Mouse (Mus musculus) neural tube, embryonic 11.5 days (tissue): ENCODE results near the gene Xpo4. TPM values are rescaled to one million over a fixed set of nuclear protein-coding genes. Genes with fewer than 3 reads are reported as not detected.
A peak's percentile ranks its signal among the peaks of the same experiment; 100 is the strongest.

Experiments used
- ATAC-seq: fragments of 200-750 bp; cut with Nextera tagmentation; 2 replicates; pipeline ENCODE4 v1.8.0; 2017; ENCODE audit warnings: moderate number of reproducible peaks, mild to moderate bottlenecking, moderate TSS enrichment, moderate library complexity; ENCODE audit not compliant: insufficient read depth, low FRiP score, low TSS enrichment
- DNase-seq: peaks from one replicate; pipeline ENCODE4 v3.0.0-alpha.2; 2015; ENCODE audit warnings: low spot score
- H3K27ac ChIP-seq: fragments of 300-500 bp; sonication (generic); 2 replicates; pipeline ENCODE4 v1.5.1; 2014; ENCODE audit warnings: low read depth, mild to moderate bottlenecking, low read length
- H3K27me3 ChIP-seq: fragments of 300-500 bp; sonication (generic); 2 replicates; pipeline ENCODE4 v1.6.1; 2014; ENCODE audit warnings: mild to moderate bottlenecking, low read length, mixed read lengths; ENCODE audit not compliant: control insufficient read depth, insufficient read depth
- H3K36me3 ChIP-seq: fragments of 300-500 bp; sonication (generic); 2 replicates; pipeline ENCODE4 v1.6.1; 2014; ENCODE audit warnings: mild to moderate bottlenecking, low read length, moderate library complexity, mixed read lengths; ENCODE audit not compliant: control insufficient read depth, insufficient read depth
- H3K4me1 ChIP-seq: fragments of 300-500 bp; sonication (generic); 2 replicates; pipeline ENCODE4 v1.6.1; 2014; ENCODE audit warnings: low read length, mixed read lengths; ENCODE audit not compliant: control insufficient read depth, insufficient read depth
- H3K4me2 ChIP-seq: fragments of 300-500 bp; sonication (generic); 2 replicates; pipeline ENCODE4 v1.6.1; 2014; ENCODE audit warnings: low read depth, mild to moderate bottlenecking, moderate library complexity
- H3K4me3 ChIP-seq: fragments of 300-500 bp; sonication (generic); 2 replicates; pipeline ENCODE4 v1.5.1; 2014; ENCODE audit warnings: low read depth, low read length
- H3K9ac ChIP-seq: fragments of 300-500 bp; sonication (generic); 2 replicates; pipeline ENCODE4 v1.6.1; 2014; ENCODE audit warnings: mild to moderate bottlenecking, low read length
- H3K9me3 ChIP-seq: fragments of 300-500 bp; sonication (generic); 2 replicates; pipeline ENCODE4 v1.6.1; 2016; ENCODE audit warnings: low read length; ENCODE audit not compliant: control insufficient read depth
- WGBS: fragments of 180-500 bp; shearing (Covaris S2); extraction: QIAGEN DNeasy Blood & Tissue Kit; methylation state at CpG from one replicate; pipeline ENCODE4 v1.1.7; 2014; 5-methylcytosine and 5-hydroxymethylcytosine counted together
- polyA plus RNA-seq: library from polyadenylated mRNA; unstranded; fragments of >200 nt; fragmentation: Nextera tagmentation; extraction: Ambion mirVana; gene quantifications from 2 replicates; pipeline ENCODE4 v1.2.1, GENCODE M21; 2014

Gene Xpo4
- 34.5 and 35.1 TPM in 2 replicates for polyA plus RNA-seq

DNA sequence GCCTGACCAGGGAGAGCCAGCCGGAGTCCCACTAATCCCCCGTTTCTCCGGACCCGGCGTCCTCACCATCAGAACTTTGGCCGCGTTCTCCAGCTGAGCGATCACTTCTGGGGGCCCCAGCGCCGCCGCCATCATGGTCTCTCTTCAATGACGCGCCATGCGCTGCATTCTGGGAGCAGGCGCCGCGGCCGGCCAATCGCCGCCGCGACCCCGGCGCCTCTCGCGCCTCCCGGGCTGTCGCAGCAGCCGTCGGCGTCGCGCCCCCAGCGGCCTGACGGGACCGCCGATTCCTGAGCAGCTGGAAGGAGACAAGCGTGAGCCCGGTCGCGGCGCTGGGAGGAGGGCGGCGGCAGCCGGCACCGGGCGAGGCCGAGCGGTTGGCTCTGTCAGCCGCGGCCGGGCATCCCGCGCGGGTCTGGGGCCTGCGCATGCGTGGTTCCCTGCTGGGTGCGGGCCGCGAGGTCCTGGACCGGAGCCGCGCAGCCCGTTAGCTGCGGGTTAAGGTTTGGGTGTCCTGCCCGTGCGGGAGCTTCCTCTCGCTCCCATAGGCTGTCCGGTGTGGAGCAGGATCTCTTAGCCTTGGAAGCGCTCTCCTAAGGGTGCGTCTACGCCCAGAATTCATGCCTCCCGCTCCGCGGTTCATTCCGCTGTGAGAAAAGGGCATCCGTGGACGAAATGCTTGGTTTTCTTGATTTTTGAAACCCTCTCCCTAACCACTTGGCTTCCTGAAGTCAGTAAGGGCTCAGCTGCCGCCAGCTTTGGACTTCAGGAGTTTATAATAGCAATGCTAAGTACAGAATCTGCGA is at the start of gene Xpo4:
TSS of gene Xpo4 (minus strand) at position 609 of the 806 bp plus-strand sequence.
- Histone ChIP-seq H3K27me3 (no peaks in the 10 kb centered on the region), H3K4me2 (peak within 1 kb of the TSS; percentile 81), H3K9ac (peak within 1 kb of the TSS; percentile 91), H3K36me3 (no peaks in the 10 kb centered on the region), H3K9me3 (no peaks in the 10 kb centered on the region), H3K27ac (peak within 1 kb of the TSS; percentile 96), H3K4me1 (0 out of 2 replicates have a peak, but pooled peaks cover 4% of the 10 kb centered on the region), H3K4me3 (peak within 1 kb of the TSS; percentile 80)
- under 1% methylated on average over 80 of the region's 80 CpGs for WGBS
- ATAC-seq: peak; percentile 93
- DNase-seq: peak; percentile 91

DNA sequence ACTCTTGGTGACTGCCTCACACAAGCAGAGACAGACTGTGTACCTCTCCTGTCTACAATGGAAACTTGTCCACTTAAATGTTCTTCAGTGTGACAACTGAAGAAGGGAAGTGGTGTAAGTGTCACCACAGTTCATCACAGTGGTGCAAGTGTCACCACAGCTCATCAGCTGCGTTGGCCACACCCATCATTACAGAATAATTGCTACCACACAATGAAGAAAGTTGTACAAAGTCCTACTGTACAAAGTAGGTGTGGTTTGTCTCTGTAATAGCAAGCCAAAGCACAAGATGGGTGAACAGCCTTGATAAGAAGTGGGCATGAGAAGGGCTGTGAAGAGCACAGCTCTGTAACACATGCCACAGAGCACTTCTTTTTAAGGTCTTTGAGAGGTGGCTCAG is 47.7 kb upstream of the Xpo4 start:
- DNase-seq (no peak), ATAC-seq (no peak)
- H3K4me1 ChIP-seq: peaks cover 8% of the 10 kb centered on the region; the same call in 1 of the 2 replicates
- no peaks in the 10 kb centered on the region for H3K27me3 ChIP-seq
- H3K9me3 ChIP-seq: no peaks in the 10 kb centered on the region
- H3K4me2 ChIP-seq: no peak overlapping the region
- no peaks in the 10 kb centered on the region for H3K36me3 ChIP-seq
- 87% methylated on average over 1 of the region's 1 CpGs for WGBS
- H3K9ac ChIP-seq: no peak overlapping the region
- H3K4me3 ChIP-seq: no peak overlapping the region
- H3K27ac ChIP-seq: no peak overlapping the region

DNA sequence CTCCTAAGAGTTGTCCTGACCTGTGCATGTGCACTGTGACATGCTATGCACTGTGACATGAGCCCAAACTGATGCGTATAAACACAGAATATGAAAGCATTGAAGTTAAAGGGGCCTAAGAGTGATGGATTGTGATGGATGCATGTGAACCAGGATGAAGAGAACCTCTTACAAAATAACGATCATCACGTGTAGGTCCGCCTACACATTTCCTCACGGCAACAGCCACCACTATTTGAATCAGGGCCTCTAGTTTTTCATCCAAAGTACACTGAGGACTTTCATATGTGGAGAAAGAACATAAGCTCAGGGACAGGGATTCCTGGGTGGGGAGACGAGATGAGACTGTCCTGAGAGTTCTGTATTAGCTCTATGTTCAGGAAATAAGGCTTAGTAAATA is 45.8 kb upstream of the Xpo4 start:
- Histone ChIP-seq H3K4me3 (no peak overlapping the region), H3K4me2 (no peak overlapping the region), H3K4me1 (no peaks in the 10 kb centered on the region), H3K27me3 (no peaks in the 10 kb centered on the region), H3K36me3 (no peaks in the 10 kb centered on the region), H3K9ac (no peak overlapping the region), H3K27ac (no peak overlapping the region), H3K9me3 (no peaks in the 10 kb centered on the region)
- ATAC-seq (no peak), DNase-seq (no peak)
- WGBS: 95% methylated on average over 6 of the region's 6 CpGs

DNA sequence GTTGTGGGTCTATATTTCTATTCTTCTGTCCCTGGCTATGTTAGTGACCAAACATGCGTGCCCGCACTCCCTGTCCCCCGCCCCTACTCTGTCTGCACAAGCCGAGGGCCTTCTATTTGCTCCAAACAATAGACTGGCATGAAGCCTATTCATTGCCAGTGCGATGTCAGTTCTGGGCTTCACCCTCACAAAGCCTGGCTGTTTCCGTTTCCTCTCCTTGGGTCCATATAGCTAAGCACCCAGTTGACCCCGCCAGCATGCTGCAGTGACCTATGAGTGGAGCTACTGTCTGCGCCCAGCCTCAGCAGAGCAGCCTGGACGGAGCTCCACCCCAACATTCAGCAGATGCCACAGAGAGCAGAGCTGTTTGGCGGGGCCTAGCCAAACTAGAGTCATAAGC is 43.9 kb upstream of the Xpo4 start:
- no peak overlapping the region for H3K4me2 ChIP-seq
- peak; percentile 33 for DNase-seq
- H3K4me1 ChIP-seq: no peaks in the 10 kb centered on the region
- H3K9me3 ChIP-seq: no peaks in the 10 kb centered on the region
- no peaks in the 10 kb centered on the region for H3K36me3 ChIP-seq
- no peak overlapping the region for H3K4me3 ChIP-seq
- 0 out of 2 replicates have a peak, but pooled peaks have one; percentile 35 for ATAC-seq
- no peak overlapping the region for H3K9ac ChIP-seq
- WGBS: 41% methylated on average over 10 of the region's 10 CpGs
- no peak overlapping the region for H3K27ac ChIP-seq
- no peaks in the 10 kb centered on the region for H3K27me3 ChIP-seq

DNA sequence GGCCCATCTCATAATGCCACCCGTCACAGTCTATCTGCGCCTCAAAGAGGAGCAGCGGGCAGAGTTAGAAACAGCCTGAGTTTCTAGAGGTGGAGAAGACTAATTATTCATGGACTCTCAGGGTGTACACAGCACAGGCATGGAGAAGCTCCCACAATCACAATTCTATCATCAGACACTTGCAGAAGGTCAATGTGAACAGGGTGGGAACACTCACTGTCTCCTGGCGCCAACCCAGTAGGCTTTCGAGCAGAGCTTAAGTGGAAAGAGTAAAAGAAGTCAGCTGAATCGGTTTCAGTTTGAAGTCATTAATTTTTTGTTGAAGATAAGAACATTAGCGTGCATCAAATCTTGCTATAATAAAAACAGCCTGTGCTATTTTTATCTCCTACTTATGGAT is 43.4 kb upstream of the Xpo4 start:
- WGBS: 89% methylated on average over 7 of the region's 7 CpGs
- ATAC-seq: no peak

DNA sequence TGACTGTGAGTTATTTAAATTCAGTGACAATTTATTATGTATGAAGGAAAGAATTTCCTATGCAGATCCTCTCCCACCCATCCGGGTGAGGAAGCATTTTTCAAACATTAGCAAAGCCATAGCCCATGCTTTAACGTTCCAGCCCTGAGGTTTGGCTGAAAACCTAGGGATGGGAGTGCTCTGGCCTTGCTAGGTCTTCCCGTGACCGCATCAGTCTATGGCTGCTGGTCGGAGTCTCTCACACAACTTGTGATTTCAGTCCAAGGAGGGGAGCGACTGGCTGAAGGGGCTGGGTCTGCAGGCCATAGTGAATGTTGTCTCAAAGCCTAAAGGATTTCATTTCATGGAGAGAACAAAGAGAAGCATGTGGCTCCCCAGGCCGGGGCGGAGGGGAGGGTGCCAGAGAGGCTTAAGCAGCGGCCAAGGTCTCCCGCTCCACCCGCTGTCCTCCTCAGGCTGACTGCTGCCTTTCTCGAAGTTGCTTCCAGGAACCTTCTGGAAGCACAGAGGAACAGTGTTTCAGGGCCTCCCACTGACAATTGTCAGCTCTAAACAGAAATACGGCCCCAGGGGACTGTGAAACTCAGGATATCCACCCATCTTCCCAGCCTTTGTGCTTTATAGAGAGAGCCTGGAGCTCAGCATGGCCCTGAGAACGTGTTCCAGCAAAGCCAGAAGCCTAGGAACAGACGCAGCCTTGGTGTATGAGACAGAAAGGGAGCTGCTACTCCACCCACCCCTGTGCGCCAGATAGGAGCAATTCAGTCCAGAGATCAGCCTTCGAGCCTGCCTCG is 42.1 kb upstream of the Xpo4 start:
- no peaks in the 10 kb centered on the region for H3K36me3 ChIP-seq
- no peaks in the 10 kb centered on the region for H3K4me1 ChIP-seq
- H3K4me2 ChIP-seq: no peak overlapping the region
- 57% methylated on average over 18 of the region's 18 CpGs for WGBS
- no peaks in the 10 kb centered on the region for H3K9me3 ChIP-seq
- H3K4me3 ChIP-seq: no peak overlapping the region
- H3K27ac ChIP-seq: 0 out of 2 replicates have a peak overlapping the region, but pooled peaks have one; percentile 6
- ATAC-seq: no peak
- 0 out of 2 replicates have a peak overlapping the region, but pooled peaks have one; percentile 19 for H3K9ac ChIP-seq
- H3K27me3 ChIP-seq: no peaks in the 10 kb centered on the region
- no peak for DNase-seq

More for the DNA sequence above, 43.4 kb upstream of the Xpo4 start:
- Histone ChIP-seq H3K4me3 (no peak overlapping the region), H3K36me3 (no peaks in the 10 kb centered on the region), H3K9ac (no peak overlapping the region), H3K27me3 (no peaks in the 10 kb centered on the region), H3K9me3 (no peaks in the 10 kb centered on the region), H3K27ac (no peak overlapping the region), H3K4me1 (no peaks in the 10 kb centered on the region), H3K4me2 (no peak overlapping the region)
- DNase-seq: no peak

DNA sequence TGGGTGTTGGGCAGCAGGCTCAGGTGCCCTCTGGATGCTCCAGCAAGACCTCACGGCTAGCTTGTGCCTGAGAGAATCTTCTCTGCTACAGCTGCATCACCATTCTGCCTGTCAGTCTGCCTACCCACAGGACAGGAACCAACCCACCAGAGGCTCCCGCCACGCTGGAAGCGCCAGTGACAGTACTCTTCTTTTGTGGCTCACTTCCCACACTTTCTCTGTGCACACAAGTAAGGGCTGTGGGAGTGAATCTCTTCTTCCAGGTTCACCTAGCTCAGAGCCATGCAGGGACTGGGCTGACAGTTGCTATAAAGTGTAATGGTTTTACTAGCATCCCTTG is 41.5 kb upstream of the Xpo4 start:
- Histone ChIP-seq H3K4me1 (no peaks in the 10 kb centered on the region), H3K4me2 (no peak overlapping the region), H3K36me3 (no peaks in the 10 kb centered on the region), H3K9ac (no peak overlapping the region), H3K27ac (no peak overlapping the region), H3K27me3 (no peaks in the 10 kb centered on the region), H3K4me3 (no peak overlapping the region), H3K9me3 (no peaks in the 10 kb centered on the region)
- no peak for ATAC-seq
- DNase-seq: no peak
- WGBS: 91% methylated on average over 4 of the region's 4 CpGs

DNA sequence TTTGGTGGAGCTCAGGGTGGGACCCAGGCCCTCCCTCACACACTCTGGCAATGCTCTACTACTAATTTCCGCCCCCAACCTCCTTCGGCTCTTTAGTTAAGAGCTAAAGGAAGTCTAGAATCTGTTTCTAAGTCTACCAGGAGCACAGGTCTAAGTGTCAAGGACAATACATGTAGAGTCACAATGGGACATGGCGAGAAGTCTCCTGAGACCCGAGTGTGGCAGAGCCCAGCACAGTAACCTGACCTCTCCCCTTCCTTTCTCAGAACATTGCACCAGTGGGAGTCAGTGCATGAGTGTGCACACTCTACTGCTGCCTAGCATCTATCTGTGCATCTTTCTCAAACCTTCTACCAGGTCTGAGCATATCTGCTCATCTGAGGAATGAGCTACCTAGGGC is 40.5 kb upstream of the Xpo4 start:
- no peak for ATAC-seq
- Histone ChIP-seq H3K4me2 (no peak overlapping the region), H3K36me3 (no peaks in the 10 kb centered on the region), H3K4me1 (no peaks in the 10 kb centered on the region), H3K27me3 (no peaks in the 10 kb centered on the region), H3K9me3 (no peaks in the 10 kb centered on the region), H3K27ac (no peak overlapping the region), H3K4me3 (no peak overlapping the region), H3K9ac (no peak overlapping the region)
- DNase-seq: no peak
- WGBS: 93% methylated on average over 4 of the region's 4 CpGs
